Mouse (Mus musculus) embryonic facial prominence, embryonic 10.5 days (tissue): ENCODE results near the gene Hectd3. TPM values are rescaled to one million over a fixed set of nuclear protein-coding genes. Genes with fewer than 3 reads are reported as not detected.
A peak's percentile ranks its signal among the peaks of the same experiment; 100 is the strongest.

Source experiments
- DNase-seq: peaks from one replicate; pipeline ENCODE4 v3.0.0-alpha.2; 2017; ENCODE audit warnings: low spot score
- H3K27ac ChIP-seq: fragments of 300-500 bp; sonication (generic); replicated peaks from 2 replicates; pipeline ENCODE4 v1.5.1; 2016; ENCODE audit warnings: mild to moderate bottlenecking
- H3K27me3 ChIP-seq: fragments of 300-500 bp; sonication (generic); replicated peaks from 2 replicates; pipeline ENCODE4 v1.6.1; 2016; ENCODE audit warnings: low read depth, mild to moderate bottlenecking; ENCODE audit not compliant: poor library complexity, severe bottlenecking
- H3K36me3 ChIP-seq: fragments of 300-500 bp; sonication (generic); replicated peaks from 2 replicates; pipeline ENCODE4 v1.6.1; 2016; ENCODE audit warnings: mild to moderate bottlenecking, moderate library complexity
- H3K4me1 ChIP-seq: fragments of 300-500 bp; sonication (generic); 2 replicates; pipeline ENCODE4 v1.6.1; 2016
- H3K4me3 ChIP-seq: fragments of 300-500 bp; sonication (generic); 2 replicates; pipeline ENCODE4 v1.5.1; 2016; ENCODE audit warnings: mild to moderate bottlenecking, moderate library complexity
- H3K9me3 ChIP-seq: fragments of 300-500 bp; sonication (generic); 2 replicates; pipeline ENCODE4 v1.6.1; 2016; ENCODE audit warnings: mild to moderate bottlenecking
- WGBS: fragments of 180-500 bp; shearing (Covaris S2); methylation state at CpG from one replicate; pipeline ENCODE4 v1.1.7; 2016; 5-methylcytosine and 5-hydroxymethylcytosine counted together
- polyA plus RNA-seq: library from polyadenylated mRNA; unstranded; fragments of >200 nt; fragmentation: Nextera tagmentation; extraction: Ambion mirVana; gene quantifications from 2 replicates; pipeline ENCODE4 v1.2.1, GENCODE M21; 2016

The Hectd3 gene
- polyA plus RNA-seq, 1 experiment from 2014 or later: 9.6 TPM

DNA sequence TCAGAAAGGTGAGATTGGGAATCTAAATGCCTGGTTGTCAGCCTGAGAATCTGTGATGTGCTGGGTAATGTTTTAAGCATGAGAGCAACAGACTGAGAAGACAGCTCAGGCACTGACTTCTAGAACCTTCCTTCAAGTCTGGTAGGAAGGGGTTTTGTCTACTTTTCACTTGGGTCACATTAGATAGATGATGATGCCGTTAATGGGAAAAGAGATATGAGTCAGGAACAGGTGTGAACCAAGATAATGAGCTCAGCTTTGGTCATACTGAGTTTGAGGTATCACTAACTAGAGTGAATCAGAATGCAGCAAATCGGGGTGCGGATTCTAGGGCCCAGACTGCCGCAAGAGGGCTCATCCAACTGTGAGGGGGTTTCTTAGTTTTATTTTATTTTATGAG lies 28.4 kb downstream of the Hectd3 start:
- Histone ChIP-seq H3K36me3 (peaks cover 57% of the 10 kb centered on the region), H3K4me3 (no peak overlapping the region), H3K27ac (no peak overlapping the region), H3K27me3 (no peaks in the 10 kb centered on the region), H3K9me3 (no peaks in the 10 kb centered on the region), H3K4me1 (peaks cover 11% of the 10 kb centered on the region)
- WGBS: 95% methylated on average over 4 of the region's 4 CpGs
- no peak for DNase-seq

- Histone ChIP-seq H3K4me3 (no peak overlapping the region), H3K9me3 (no peaks in the 10 kb centered on the region), H3K27me3 (no peaks in the 10 kb centered on the region), H3K4me1 (no peaks in the 10 kb centered on the region), H3K27ac (no peak overlapping the region), H3K36me3 (peaks cover 71% of the 10 kb centered on the region)
- WGBS: 95% methylated on average over 1 of the region's 1 CpGs
- no peak for DNase-seq
Observed at GRCm38 (mm10) chr4:117031105-117031504, 36.0 kb downstream of the Hectd3 start.

- Histone ChIP-seq H3K9me3 (no peaks in the 10 kb centered on the region), H3K4me1 (no peaks in the 10 kb centered on the region; the same call in none of the 2 replicates), H3K36me3 (peaks cover 25% of the 10 kb centered on the region), H3K27me3 (no peaks in the 10 kb centered on the region), H3K4me3 (no peak overlapping the region), H3K27ac (peak overlapping the region; percentile 0; the same call in 1 of the 2 replicates)
- DNase-seq: no peak
- 66% methylated on average over 9 of the region's 9 CpGs for WGBS
Observed at GRCm38 (mm10) chr4:117039925-117040687, 45.0 kb downstream of the Hectd3 start.

GRCm38 (mm10) chr4:117040791-117041190 lies 45.7 kb downstream of the Hectd3 start:
- no peaks in the 10 kb centered on the region for H3K9me3 ChIP-seq
- DNase-seq: no peak
- peaks cover 25% of the 10 kb centered on the region for H3K36me3 ChIP-seq
- 0 out of 2 replicates have a peak overlapping the region, but pooled peaks have one; percentile 0 for H3K27ac ChIP-seq
- no peak overlapping the region for H3K4me3 ChIP-seq
- H3K4me1 ChIP-seq: no peaks in the 10 kb centered on the region; the same call in none of the 2 replicates
- no peaks in the 10 kb centered on the region for H3K27me3 ChIP-seq
- WGBS: 74% methylated on average over 1 of the region's 1 CpGs

DNA sequence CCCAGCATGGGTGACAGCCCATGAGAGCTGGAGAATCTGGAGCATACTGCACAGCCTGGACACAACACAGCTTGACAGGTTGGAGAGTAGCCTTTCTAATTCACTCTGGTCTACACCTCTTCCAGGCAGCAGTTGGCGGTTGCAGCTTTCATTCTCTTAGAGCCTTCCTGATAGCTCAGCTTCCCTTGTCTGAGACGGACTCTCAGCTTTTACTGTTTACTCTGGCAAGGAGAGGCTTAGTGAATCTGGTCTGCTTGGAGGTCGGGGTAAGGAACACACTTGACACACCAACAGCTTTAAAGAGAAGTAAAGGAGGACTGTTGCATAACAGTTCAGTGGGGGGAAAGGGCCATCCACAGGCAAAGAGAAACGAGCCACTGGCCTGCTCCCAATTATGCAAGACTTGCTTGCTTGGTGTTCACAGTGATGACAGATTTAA lies 46.2 kb downstream of the Hectd3 start:
- H3K9me3 ChIP-seq: no peaks in the 10 kb centered on the region
- no peak overlapping the region for H3K27ac ChIP-seq
- no peaks in the 10 kb centered on the region for H3K27me3 ChIP-seq
- no peak for DNase-seq
- 70% methylated on average over 4 of the region's 4 CpGs for WGBS
- H3K36me3 ChIP-seq: peaks cover 28% of the 10 kb centered on the region
- H3K4me3 ChIP-seq: no peak overlapping the region
- H3K4me1 ChIP-seq: no peaks in the 10 kb centered on the region; the same call in none of the 2 replicates

GRCm38 (mm10) chr4:117048836-117049235 lies 53.7 kb downstream of the Hectd3 start:
- no peak for DNase-seq
- Histone ChIP-seq H3K9me3 (no peaks in the 10 kb centered on the region), H3K36me3 (peaks cover 76% of the 10 kb centered on the region), H3K27ac (no peak overlapping the region), H3K4me3 (no peak overlapping the region), H3K27me3 (no peaks in the 10 kb centered on the region), H3K4me1 (no peaks in the 10 kb centered on the region)
- WGBS: 92% methylated on average over 3 of the region's 3 CpGs

DNA sequence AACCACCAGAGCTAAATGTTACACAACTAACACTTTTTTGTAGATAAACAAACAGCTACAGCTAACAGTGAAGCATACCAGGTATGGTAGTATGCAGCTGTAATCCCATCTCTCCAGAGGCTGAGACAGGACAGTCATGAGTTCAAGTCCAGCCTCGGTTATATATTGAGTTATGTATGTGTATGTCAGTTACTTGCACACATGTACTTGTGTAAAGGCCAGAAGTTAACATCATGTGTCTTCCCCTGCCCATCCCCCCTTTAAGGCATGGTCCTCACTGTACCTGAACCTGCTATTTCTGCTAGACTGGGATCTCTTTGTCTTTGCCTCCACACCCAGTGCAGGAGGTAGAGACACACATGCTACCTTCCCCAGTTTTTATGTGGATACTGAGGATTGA lies 54.4 kb downstream of the Hectd3 start:
- Histone ChIP-seq H3K36me3 (peaks cover 79% of the 10 kb centered on the region), H3K27ac (no peak overlapping the region), H3K4me3 (no peak overlapping the region), H3K27me3 (no peaks in the 10 kb centered on the region), H3K9me3 (no peaks in the 10 kb centered on the region), H3K4me1 (no peaks in the 10 kb centered on the region)
- WGBS: 98% methylated on average over 1 of the region's 1 CpGs
- DNase-seq: no peak

GRCm38 (mm10) chr4:117052626-117053025 lies 57.5 kb downstream of the Hectd3 start:
- H3K4me1 ChIP-seq: 0 out of 2 replicates have a peak, but pooled peaks cover 2% of the 10 kb centered on the region
- peaks cover 59% of the 10 kb centered on the region for H3K36me3 ChIP-seq
- H3K9me3 ChIP-seq: no peaks in the 10 kb centered on the region
- no peak overlapping the region for H3K27ac ChIP-seq
- no peaks in the 10 kb centered on the region for H3K27me3 ChIP-seq
- H3K4me3 ChIP-seq: no peak overlapping the region
- no peak for DNase-seq
- 89% methylated on average over 4 of the region's 4 CpGs for WGBS

DNA sequence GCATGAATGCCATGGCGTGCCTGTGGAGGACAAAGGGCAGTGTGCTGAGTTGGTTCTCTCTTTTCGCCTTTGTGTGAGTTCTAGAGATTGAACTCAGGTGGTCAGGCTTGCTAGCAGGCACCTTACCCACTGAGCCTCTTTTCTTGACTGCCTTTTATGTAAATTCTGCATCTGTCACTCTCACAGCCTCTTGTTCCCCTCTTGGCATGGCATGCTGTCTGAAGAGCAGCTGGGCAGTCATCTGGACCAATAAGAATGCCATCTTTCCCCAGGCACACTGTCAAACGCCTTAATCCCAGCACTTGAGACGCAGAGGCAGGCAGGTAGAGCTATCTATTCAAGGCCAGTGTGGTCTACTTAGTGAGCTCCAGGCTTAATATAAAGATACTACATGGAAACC lies 58.8 kb downstream of the Hectd3 start:
- 85% methylated on average over 4 of the region's 4 CpGs for WGBS
- Histone ChIP-seq H3K4me3 (no peak overlapping the region), H3K4me1 (0 out of 2 replicates have a peak, but pooled peaks cover 2% of the 10 kb centered on the region), H3K27ac (no peak overlapping the region), H3K9me3 (no peaks in the 10 kb centered on the region), H3K27me3 (no peaks in the 10 kb centered on the region), H3K36me3 (peaks cover 55% of the 10 kb centered on the region)
- DNase-seq: no peak

Other genes starting within 250 kb of the Hectd3 start
- 39.7 and 41.7 TPM in 2 replicates for gene Toe1, start 187.7 kb upstream of the Hectd3 start, polyA plus RNA-seq
- 27.4 and 32.6 TPM in 2 replicates for gene Mutyh, start 187.6 kb upstream of the Hectd3 start, polyA plus RNA-seq
- 2.3 TPM in 2 replicates for gene Hpdl, start 173.6 kb upstream of the Hectd3 start, polyA plus RNA-seq
- 2.7 and 3.0 TPM in 2 replicates for gene Zswim5, start 117.9 kb upstream of the Hectd3 start, polyA plus RNA-seq
- gene Urod, start 904 bp upstream of the Hectd3 start, polyA plus RNA-seq: 111 and 113 TPM in 2 replicates
- gene Eif2b3, start 24.1 kb downstream of the Hectd3 start, polyA plus RNA-seq: 63.3 and 63.4 TPM in 2 replicates
- gene Ptch2, start 100.8 kb downstream of the Hectd3 start, polyA plus RNA-seq: 9.2 and 10.4 TPM in 2 replicates
- 3.6 and 4.0 TPM in 2 replicates for gene Btbd19, start 130.4 kb downstream of the Hectd3 start, polyA plus RNA-seq
- gene Tctex1d4, start 131.5 kb downstream of the Hectd3 start, polyA plus RNA-seq: not detected in 2 replicates
- gene Plk3, start 138.6 kb downstream of the Hectd3 start, polyA plus RNA-seq: 7.9 and 15.1 TPM in 2 replicates
- 897 and 923 TPM in 2 replicates for gene Rps8, start 160.9 kb downstream of the Hectd3 start, polyA plus RNA-seq
- gene Kif2c, start 187.3 kb downstream of the Hectd3 start, polyA plus RNA-seq: 115 and 119 TPM in 2 replicates